Mouse (Mus musculus): ENCODE measurements at regions not wholly inside any gene's neighbourhood (a gene's known extent, or its start where the extent isn't known, plus 50 kb on each side); places are given as distances from the start of the nearest gene placed in this dataset.
"Not testable (repeated sequence)": the region's sequence is repeated elsewhere in the genome, so short reads cannot be mapped to it uniquely, and the experiment has no call there.

DNA sequence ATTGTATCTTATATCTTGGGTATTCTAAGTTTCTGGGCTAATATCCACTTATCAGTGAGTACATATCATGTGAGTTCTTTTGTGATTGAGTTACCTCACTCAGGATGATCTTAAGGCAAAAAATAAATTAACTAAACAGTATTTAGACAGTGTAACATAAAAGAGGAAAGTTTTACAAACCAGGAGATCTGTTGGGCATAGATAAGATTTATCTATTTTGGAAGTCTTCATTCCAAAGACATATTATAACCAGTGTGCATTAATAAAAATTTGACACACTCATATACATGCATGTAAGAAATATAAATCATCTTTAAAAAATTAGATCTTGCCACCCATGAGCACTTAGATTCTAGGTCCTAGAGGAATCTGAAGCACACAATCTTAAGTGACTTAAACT is 343.9 kb upstream of the Fam174a start:
- DNase-seq (ENCODE audit: low read depth, low spot score): no peak

DNA sequence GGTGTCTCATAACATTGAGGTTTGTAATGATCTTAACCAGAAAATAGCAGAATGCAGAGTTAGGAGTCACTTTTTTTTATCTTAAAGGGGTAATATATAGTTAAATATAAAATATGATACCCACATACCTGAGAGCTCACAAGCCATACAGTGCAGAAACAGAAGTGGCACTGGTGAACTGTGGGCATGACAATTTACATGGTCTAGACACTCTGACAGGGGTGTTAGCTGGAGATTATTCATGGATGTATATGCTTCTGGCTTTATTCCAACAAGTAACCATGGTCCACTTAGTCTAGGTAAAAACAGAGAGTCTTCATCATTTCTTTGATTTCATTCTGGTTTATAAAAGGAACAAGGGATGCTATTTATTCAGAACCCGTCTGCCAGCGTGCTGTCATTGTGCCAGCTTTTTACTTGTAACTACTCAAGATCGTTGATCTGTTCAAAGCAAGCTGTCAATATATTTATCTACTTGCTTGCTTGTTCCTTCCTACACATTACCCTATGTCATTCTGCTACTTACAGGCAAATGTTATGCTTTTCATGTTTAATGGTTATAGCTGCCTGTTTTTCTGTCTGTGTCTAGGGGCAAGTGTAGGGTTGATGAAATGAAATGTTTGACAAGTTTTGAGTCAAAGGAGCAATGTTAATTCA is 343.2 kb upstream of the Fam174a start:
- DNase-seq (ENCODE audit: low read depth, low spot score): peak; percentile 14

DNA sequence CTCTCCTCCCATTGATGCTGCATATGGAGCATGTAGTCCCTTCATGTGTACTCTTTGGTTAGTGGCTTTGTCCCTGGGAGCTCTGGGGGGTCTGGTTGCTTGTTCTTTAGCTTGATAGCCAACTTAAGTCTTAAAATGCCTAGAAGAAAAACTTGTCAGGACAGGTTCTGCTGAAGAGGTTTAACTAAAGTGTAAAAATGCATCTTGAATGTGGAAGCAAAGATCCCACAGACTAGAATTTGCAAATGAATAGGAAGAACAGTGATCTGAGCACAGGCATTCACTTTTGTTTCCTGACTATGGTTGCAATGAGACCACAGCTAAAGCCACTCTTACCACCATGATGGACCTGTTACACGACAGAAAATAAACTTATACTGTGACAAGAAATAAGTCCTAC is 320.1 kb upstream of the Fam174a start:
- DNase-seq (ENCODE audit: low read depth, low spot score): no peak

DNA sequence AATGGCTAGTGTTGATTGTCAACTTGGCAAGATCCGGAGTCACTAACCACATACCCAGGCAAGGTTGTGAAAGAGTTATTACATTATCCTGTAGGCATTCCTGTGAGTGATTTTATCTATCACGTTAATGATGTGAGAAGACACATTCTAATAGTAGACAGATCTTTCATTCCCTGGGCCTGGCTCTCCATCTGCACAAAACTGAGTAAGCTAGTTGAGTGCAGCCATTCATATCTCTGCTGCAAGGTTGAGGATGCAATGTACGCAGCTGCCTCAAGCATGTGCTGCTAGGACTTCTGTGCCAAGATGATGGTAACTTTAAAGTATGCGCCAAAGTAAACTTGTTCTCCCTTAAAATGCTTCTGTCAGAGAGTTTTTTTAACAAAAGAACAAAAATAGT is 309.5 kb upstream of the Fam174a start:
- DNase-seq (ENCODE audit: low read depth, low spot score): no peak

DNA sequence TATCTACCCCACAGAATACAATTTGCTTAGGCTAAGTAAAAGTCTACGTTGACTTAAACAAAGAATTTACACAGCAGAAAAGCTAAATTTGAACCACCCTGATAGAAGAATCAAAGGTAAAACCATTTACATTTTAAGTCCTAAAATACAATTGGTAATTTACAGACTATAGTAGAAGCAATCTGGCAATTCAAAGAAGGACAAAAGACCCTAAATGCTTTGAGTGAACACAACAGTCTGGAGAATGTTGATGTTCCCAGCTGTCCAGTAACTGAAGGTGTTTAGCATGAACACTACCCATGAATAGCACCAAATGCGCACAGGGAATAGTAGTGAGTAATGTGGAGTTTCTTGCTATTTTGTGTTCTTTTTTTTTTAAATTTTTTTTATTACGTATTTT is 282.8 kb upstream of the Fam174a start:
- DNase-seq (ENCODE audit: low read depth, low spot score): no peak

DNA sequence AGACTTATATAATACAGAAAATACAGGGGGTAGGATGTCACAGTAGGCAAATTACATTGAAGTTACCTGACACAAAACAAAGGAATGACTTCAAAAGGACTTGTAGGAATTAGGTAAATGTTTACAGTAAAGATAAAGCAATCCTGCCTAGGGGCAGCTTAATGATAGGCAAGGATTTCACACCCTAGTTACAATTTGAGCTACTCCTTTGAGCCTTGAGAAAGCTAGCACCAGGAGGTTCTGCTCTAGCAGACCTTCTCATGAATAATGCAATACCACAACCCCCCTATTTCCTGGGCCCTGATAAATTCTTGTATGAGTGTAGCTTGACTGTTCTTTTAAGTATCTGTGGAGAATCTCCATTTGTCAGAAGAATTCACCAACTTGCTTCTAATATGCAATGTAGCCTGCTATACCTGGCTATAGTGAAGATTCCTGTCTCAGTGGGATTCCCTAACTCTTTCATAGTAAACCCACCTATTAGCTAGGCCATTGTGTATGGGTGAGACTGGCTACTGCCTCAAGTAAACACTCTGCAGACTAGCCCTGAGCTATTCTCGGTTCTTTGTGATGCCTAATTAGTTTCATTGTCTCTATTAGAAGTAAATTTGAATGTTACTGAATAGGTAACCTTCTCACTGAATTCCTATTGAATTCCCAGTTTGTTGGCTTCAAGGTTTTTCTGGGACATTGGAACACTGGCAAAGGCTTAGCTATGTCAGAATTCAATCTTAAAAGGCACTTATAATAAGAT is 279.6 kb upstream of the Fam174a start:
- DNase-seq (ENCODE audit: low read depth, low spot score): not testable (repeated sequence)

DNA sequence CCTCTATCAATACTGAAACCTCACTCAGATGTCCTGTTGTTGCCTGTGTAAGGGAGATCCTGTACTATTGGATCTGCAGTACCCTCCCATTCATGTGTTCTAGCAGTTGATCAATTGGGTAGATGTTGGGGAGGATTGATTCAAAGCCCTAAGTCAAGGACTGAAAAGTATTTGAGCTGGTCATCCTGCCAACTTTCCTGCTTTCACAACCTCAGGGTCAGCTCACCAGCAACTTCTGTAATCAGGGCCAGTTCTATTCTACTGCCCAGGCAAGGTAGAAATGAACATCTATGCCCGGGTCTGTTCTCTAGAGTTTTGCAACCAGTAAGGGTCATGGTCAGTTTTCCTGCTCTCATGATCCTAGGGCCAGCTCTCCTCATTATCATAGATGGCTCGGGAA is 275.0 kb upstream of the Fam174a start:
- DNase-seq (ENCODE audit: low read depth, low spot score): no peak

DNA sequence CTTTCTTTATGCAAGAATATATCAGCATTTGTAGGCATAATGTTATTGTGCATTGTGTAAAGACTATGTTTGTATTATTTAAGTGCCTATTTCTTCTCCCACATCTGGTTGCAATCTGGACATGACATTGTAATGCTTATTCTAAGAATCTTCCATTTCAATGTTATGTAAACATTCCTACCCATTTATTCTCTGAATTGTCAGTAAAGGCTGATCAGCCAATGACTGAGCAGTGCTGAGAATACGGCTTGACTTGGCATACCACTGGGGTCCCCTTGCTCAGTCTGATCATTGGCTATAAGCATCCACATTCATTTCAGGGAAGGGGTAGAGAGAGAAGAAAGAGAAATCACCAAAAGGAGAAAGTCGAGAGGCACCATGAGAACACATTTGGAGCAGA is 273.1 kb upstream of the Fam174a start:
- DNase-seq (ENCODE audit: low read depth, low spot score): no peak

DNA sequence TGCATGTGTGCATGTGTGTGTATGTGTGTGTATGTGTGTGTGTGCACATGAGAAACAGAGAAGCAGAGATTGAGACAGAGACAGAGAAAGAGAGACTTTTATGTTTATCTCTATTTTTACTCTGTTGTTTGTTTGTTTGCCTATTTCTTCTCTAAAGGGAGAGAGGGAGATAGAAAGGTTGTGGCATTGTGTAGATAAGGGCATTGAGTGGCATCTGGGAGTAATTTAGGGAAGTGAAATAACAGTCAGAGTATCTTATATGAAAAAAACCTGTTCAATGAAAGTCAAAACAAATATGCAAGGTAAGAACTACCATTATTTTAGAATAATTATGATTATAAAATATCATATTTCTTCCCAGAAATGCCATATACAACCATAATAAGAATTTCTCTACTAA is 270.1 kb upstream of the Fam174a start:
- no peak for DNase-seq (ENCODE audit: low read depth, low spot score)

DNA sequence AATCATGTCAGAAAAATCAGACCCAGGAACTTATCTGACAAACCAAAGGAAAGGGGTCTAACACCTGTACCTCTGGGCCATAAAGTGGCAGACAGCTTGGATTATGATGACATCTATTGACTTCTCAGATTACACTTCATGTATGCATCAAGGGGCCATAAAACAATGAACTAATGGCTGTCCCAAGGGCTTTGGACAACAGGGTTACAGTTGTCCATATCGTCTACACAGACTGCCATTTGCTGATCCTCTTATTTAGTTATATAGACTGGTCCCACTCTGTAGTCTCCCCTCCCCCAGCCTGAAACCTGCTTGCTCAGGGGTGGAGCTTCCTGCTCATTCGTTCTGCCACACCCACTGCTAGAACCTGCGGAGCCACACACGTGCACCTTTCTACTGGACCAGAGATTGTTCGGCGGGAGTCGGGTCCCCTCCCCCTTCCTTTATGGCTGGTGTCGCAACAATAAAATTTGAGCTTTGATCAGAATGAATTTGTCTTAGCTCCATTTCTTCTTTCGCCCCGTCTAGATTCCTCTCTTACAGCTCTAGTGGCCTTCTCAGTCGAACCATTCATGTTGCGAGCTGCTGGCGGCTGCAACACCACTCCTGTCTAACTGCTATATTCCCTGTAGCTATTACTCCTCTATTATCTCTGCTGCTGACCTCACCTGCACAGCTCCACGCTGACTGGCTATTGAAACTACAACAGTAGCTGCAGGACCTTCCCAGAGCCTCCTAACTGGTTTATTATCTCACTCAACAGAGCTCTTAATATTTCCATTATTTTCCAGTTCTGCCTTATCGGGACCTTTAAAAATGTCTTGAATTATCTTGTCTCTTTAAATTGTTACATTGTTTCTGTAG is 248.9 kb upstream of the Fam174a start:
- DNase-seq (ENCODE audit: low read depth, low spot score): no peak

DNA sequence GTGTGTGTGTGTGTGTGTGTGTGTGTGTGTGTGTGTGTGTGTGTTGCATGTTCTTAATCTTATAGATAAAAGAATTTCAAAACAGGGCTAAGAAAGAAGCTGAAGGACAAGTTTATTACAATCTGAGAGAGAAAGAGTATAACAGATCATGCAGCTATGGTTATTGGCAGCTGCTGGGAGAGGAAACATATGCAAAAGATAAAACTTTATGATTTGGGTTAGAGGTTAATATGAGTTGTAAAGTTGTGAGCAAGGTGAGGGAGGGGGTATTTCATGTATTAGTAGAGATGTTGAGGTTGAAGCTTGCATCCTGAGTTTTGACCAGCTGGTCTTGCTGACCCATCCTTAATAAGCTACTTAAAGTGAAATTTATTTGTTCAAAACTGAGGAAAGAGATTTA is 247.8 kb upstream of the Fam174a start:
- DNase-seq (ENCODE audit: low read depth, low spot score): no peak

DNA sequence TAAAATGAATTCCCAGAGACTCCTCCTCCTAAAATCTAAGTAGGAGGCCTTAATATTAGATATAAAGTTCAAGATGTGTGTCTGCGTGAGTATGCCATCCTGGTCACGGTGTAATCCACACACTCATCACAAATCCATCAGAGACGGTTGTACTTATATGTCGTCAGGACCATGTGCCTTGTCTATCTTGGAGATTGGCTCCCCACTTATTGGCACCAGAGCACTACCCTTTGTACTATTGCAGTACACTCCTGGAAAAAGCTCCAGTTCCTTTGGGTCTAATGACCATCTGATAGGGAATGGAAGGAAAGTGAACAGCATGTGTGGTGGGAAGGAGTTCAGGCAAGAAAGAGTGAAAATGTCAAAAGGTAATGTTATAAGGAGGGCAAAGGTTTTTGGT is 247.4 kb upstream of the Fam174a start:
- no peak for DNase-seq (ENCODE audit: low read depth, low spot score)

DNA sequence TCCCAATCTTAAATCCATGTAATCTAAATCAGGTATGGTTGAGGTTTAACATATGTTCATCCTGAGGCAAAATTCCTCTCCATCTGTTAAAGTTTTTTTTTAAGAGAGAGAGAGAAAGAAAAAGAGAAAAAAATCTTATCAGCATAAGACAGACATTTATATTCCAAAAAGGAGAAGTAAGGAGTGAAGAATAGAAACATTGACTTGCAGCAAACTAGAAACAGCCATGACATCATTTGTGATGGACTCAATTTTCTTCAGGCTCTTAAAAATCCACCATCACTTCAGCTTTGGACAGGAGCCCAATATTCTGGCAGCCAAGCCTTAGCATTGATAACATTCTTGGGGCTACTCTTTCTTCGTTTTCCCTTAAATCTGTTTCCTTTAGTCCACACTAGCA is 238.3 kb upstream of the Fam174a start:
- no peak for DNase-seq (ENCODE audit: low read depth, low spot score)

DNA sequence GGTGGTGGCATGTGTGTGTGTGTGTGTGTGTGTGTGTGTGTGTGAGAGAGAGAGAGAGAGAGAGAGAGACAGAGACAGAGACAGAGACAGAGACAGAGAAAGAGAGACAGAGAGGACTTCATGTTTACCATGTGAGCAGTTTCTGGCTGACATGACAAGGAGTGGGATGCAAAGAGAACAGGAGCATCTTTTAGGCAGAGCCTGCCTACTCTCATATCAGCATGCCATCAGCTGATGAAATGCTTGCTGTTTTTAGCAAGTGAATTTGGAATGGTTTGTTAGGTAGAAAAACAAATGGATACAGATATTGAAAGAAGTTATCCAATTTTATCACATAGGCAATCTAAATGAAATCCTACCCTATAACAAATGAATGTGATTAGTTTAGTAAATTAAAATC is 203.5 kb upstream of the Fam174a start:
- no peak for DNase-seq (ENCODE audit: low read depth, low spot score)

DNA sequence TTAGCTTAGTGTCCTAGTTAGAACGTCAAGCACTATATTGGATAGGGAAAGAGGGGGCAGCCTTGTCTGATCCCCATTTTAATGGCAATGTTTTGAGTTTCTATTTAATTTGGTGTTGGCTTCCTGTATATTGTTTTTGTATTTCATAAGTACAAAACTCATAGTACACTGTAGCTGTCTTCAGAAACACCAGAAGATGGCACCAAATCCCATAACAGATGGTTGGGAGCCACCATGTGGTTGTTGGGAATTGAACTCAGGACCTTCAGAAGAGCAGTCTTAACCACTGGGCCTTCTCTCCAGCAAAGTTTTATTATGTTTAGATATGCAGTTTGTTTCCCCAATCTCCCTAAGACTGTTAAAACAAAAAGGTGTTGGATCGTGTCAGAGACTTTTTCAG is 199.9 kb upstream of the Fam174a start:
- no peak for DNase-seq (ENCODE audit: low read depth, low spot score)

DNA sequence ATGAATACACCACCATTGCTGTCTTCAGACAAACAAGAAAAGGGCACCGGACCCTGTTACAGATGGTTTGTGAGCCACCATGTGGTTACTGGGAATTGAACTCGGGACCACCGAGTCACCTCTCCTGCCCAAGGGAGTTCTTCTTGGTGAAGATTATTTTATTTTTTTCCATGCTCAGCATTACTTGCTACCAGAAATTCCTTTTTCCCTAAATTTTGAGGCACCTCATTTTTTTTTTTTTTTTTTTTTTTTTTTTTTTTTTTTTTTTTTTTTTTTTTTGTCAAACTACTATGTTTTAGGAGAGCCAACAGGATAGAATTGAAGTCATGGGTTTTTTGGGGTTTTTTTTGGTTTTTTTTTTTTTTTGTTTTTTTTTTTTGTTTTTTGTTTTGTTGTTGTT is 165.9 kb upstream of the Fam174a start:
- no peak for DNase-seq (ENCODE audit: low read depth, low spot score)

DNA sequence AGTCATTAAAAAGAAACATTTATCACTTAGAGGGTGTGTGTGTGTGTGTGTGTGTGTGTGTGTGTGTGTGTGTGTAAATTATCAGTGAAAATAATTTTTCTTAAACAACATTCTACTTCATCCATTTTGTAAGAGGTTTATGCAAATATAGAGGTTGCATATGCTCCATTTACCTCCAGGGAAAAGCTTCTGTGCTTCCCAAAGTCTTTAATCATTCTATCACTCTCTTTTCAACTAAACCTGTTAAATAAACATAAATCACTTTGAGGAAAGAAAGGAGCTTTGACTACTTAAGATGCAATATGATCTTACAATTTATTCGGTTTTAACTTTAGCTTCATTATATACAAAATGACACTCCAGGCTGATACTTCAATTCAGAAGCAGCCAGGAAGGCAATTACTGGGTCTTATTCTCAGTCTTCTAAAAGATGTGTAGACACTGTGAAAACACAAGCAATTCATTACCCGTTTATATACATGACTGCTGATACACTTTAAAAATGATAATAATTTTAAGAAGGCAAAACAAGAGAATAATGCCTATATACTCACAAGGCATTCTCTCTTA is 139.3 kb upstream of the Fam174a start:
- DNase-seq (ENCODE audit: low read depth, low spot score): no peak

DNA sequence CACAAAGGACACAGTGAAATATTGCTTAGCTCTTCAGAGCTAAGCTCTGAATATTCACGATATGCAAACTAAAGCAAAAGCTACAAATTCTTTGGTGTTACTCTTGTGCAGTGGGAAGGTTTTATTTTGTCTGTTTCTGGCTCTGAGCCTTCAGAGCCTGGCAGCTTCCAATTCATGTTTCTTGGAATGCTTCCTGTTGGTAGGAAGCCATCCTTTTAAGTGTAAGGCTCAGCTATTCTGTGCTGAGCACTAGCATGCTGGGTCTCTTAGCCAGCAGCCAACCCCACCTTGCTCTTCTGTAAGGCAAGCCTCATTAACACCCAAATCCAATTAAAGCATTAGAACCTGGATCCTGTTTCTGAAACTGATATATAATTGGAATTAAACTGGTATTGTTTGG is 94.5 kb upstream of the Fam174a start:
- peak; percentile 77 for DNase-seq (ENCODE audit: low read depth, low spot score)

DNA sequence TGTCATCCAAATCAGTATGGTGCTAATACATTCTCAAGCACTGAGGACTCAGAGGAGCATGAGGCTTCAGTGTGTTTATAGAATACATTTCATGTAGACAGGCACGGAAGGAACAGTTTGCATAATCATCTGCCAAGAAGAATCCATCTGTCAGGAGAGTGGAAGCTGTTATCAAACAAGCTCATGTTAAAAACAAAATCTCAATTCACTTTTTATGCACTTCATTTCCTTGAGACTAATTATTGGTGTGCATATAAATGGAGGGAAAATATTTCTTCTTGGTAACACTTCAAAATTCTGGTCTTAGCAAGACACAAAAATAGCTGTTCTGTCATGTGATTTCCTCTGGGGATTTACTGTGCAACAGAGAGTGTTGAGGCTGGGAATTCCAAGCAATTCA is 90.1 kb upstream of the Fam174a start:
- peak; percentile 85 for DNase-seq (ENCODE audit: low read depth, low spot score)

DNA sequence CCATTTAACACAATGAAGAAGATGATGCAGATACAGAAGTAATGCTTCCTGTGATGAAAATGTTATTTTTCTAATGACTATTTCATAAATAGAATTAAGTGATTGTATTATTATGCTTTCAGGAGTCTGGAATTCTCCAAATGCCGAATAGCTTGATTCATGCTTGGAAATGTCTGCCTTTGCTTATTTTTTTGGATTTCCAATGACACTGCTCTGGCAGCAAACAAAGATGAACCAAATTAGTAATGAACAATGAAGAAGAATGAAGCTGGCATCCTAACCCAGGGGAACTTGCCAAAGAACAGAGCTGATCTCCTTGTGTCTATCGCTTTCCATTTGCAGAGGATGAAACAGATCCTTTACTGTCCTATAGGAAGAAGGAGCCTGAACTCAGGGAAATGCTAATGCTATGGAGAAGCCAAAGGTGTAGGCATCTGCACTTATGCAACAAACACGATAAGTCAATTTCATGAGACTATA is 71.7 kb upstream of the Fam174a start:
- DNase-seq (ENCODE audit: low read depth, low spot score): no peak

Data from brain, embryonic 18.5 days (tissue).